Mouse (Mus musculus): ENCODE data around the gene Cyp2c66. TPM values are rescaled to one million over a fixed set of nuclear protein-coding genes. Genes with fewer than 3 reads are reported as not detected.

Gene Cyp2c66
- not detected in 2 replicates for polyA plus RNA-seq (2012; rRNA removed)

GRCm38 (mm10) chr19:39113644-39114043 is at the start of gene Cyp2c66:
Gene Cyp2c66, plus strand, starts transcription at chr19:39113898.

Other genes starting within 250 kb of the Cyp2c66 start
- gene Hells, start 183.0 kb upstream of the Cyp2c66 start, polyA plus RNA-seq (2012; rRNA removed), result 15.9 and 18.9 TPM in 2 replicates
- gene Cyp2c55, start 106.9 kb upstream of the Cyp2c66 start, polyA plus RNA-seq (2012; rRNA removed), result 0.14 and 0.18 TPM in 2 replicates
- 0.06 and 0.13 TPM in 2 replicates for gene Cyp2c65, start 52.9 kb upstream of the Cyp2c66 start, polyA plus RNA-seq (2012; rRNA removed)
- not detected in 2 replicates for gene Cyp2c29, start 155.5 kb downstream of the Cyp2c66 start, polyA plus RNA-seq (2012; rRNA removed)

All from central nervous system, embryonic 14 days (tissue).